Mouse (Mus musculus) c-Kit-positive CD71-positive TER-119-negative erythroid progenitor cells, embryonic 14.5 days (primary cell): Measurements from ENCODE around the gene 1700080E11Rik.
"Not testable (repeated sequence)": the region's sequence is repeated elsewhere in the genome, so short reads cannot be mapped to it uniquely, and the experiment has no call there.

Source experiments
- DNase-seq: peaks from one replicate; pipeline ENCODE4 v3.0.0-alpha.2; 2013; ENCODE audit warnings: low read depth

The 1700080E11Rik gene

GRCm38 (mm10) chr9:105144992-105145391 is at the start of gene 1700080E11Rik:
1700080E11Rik (minus strand) TSS chr9:105145092.
- no peak for DNase-seq

GRCm38 (mm10) chr9:105186725-105187124 is 41.8 kb upstream of the 1700080E11Rik start:
- no peak for DNase-seq

- no peak for DNase-seq
Observed at GRCm38 (mm10) chr9:105182392-105182791, 37.5 kb upstream of the 1700080E11Rik start.

GRCm38 (mm10) chr9:105139204-105139603 is 5.7 kb downstream of the 1700080E11Rik start:
- no peak for DNase-seq

GRCm38 (mm10) chr9:105136404-105136803 is 8.5 kb downstream of the 1700080E11Rik start:
- DNase-seq: no peak

- no peak for DNase-seq
Observed at GRCm38 (mm10) chr9:105134536-105134935, 10.4 kb downstream of the 1700080E11Rik start.

DNA sequence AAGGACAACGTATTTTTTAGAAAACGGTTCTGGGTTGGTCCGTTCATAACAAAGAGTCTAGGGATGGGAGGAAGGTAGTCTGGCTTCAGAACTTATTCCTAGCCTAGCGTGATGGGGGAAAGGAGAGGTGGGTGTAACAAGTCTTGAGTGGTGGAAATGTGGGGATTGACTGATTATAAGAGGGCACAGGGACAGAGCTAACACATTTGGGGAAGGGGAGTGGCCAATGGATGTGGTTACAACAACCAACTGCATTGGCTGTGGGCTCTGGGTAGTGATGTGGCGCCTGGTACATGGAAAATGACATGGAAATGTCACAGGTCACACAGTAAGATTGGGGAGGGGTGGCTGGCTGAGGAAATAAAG is 12.9 kb downstream of the 1700080E11Rik start:
- no peak for DNase-seq

DNA sequence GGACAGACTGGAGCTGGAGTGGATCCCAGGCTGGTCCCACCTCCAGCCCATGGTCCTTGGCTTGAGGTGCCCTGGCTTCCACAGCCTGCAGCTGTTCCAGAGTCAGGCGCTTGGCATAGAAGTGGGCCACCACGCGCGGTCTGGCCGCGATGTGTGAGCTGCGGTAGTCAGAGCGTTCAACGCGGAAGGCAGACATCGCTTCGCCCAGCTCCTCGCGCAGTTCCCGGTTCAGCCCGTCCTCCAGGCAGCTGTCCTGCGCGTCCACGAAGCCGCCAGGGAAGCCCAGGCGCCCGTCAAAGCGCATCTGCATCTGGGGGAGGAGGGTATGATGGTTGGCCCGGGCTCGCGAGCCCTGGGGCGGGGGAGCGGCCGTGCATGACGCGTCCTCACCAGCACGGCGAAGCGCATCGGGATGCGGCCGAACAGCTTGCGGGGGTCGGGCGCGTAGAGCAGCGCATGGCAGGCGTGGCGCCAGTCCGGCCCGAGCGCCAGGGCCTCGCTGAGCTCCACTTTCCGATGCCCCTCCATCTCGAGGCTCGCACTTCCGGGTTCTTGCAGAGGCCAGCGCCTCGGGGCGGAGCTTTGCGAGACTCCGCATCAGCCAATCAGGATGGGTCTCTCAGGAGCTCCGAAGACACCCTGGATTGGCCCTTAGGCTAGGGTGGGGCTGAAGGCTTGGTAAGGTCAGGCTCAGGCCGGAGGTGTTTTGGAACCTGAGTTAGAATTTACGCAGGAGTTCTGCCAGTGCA is 13.5 kb downstream of the 1700080E11Rik start, which contains the start of gene Nudt16:
Gene Nudt16 (minus strand): TSS at position 572 of the 749 bp plus-strand sequence.
- DNase-seq: peak; percentile 87

DNA sequence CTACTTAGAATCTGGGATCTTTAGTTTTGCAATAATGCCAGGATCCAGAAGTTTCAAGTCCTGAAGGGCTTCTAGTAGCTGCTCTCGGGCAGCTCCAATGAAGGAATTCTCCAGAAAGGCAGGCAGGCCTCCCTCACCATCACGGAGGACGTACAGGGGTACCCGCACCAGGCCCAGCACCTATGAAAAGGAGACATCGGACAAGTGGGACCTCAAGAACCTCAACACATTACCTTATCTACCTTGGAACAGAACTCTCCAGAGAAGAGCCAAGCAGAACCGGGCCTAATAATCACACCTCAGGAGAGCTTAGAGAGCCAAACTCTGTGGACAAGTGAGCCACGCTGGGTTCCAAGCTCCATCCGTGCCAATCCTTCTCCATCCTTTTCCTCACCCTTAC is 14.6 kb downstream of the 1700080E11Rik start:
- no peak for DNase-seq

DNA sequence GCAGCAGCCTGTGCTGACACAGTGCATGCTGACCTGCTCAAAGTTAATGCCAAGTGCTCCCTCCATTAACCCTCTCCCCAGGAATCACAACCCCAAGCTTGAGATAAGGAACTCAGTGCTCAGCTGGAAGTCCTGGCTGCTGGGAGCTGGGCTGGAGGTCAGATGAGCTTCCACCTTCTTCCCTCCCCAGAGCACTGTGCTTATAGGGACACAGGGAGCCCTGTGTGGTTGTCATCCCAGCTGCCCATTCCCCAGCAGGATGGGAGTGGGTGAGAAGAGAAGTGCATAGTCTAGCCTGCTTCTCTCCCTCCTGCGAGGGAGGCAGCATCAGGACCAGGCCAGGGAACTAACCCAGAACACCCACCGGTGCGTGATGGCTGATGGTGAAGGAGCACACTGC is 19.7 kb downstream of the 1700080E11Rik start:
- DNase-seq: not testable (repeated sequence)

DNA sequence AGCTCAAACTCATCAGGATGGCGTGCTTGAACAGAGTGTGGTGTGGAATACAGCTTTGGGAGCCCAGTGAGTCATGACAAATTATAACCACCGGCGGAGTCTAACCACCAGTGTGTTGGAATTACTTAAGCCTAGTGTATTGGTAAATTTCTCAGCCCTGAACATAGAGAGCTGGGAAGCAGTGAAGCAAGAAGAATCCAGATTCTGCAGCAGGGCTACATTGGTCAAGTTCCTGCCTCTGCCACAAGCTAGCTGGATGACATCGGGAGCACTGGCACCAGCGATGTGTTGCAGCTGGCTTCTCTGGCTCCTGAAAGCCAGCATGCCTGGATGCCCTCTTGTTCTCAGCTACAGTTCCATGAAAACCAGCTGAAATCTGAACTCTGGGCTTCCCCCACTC is 41.0 kb downstream of the 1700080E11Rik start:
- no peak for DNase-seq

DNA sequence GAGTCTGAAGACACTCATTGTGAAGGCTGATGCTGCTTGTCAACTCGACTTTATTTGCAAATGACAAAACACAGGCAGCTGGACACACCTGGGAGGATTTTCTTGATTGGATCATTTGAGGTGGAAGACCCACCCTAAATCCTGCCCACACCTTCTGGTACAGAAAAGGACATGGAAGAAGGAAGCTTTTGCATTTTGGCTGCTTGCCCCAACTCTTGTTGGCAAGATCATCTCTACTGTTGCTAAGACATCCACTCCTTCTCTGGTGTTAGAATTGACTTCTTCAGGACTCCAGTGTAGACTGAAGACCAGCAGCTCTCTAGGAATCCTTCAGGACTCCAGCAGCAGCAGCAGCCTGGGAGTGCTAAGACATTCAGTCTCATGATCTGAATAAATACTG is 43.0 kb downstream of the 1700080E11Rik start:
- no peak for DNase-seq

- no peak for DNase-seq
Observed at GRCm38 (mm10) chr9:105100807-105101570, 43.9 kb downstream of the 1700080E11Rik start.
